Mouse (Mus musculus): ENCODE measurements at regions not wholly inside any gene's neighbourhood (a gene's known extent, or its start where the extent isn't known, plus 50 kb on each side); places are given as distances from the start of the nearest gene placed in this dataset.

GRCm38 (mm10) chr16:30160399-30160798 is 96.2 kb downstream of the Hes1 start:
- DNase-seq: no peak

DNA sequence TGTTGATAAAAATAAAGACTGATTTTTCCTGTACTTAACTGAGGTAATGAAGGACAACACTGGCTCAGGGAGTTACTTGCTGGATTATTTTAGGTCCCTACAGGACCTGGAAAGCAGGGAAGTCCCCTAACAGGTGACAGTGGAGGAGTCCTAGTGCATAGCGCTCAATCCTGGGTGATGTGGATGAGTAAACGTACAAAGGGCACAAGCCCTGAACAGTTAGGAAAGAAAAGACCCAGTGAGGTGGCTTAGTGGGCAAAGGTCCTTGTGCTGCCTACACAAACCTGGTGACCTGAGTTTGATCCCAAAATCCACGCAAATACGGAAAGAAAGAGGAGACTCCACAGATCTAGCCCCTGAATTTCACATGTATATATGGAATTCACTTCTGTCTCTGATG is 99.1 kb downstream of the Hes1 start:
- no peak for DNase-seq

DNA sequence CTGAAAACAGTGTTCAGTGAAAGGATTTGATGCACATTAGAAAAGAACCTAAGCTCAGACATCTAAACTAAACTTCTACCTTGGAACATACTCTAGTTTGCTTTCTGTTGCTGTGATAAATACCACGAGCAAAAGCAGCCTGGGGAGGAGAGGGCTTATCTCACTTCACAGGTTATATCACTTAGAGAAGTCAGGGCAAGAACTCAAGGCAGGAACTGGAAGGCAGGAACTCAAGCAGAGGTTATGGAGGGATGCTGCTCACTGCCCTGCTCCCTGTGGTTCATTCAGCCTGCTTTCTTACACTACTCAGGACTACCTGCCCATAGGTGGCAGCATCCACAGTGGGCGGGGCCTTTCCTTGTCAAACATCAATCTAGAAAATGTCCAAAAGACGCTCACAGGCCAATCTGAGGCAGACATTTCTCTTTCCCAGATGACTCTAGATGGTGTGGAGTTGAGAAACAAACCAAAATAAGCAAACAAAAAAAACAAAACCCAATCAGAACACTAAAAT is 101.5 kb downstream of the Hes1 start:
- no peak for DNase-seq

- DNase-seq: no peak
Measured at GRCm38 (mm10) chr16:30171381-30172079, 95.8 kb downstream of the Cpn2 start.

DNA sequence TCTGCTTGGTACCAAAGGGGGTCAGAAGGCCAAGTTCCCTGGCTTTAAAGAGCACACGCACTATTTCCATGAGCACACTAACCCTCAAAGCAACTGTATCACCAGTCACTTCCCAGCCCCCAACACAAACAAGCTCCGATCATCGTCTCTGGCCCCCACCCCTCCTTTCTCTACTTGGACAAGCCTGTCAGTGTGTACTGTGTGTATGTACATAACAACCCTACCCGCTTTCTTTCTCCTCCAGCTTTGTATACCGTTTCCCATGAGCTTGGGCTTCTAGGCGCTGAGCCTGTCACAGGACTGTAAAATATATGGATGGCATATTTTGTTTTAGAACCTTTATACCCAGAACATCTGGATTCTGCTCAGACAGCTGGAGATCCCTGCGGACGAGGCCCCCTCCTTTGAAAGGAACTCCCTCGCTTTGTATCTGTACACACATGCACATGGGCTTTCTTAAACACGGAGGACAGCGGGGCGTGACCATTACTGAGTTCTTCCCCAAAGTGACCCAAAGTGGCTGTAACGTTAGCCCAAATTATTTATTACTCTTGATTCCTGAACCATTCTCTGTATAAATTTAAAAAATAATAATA is 95.1 kb downstream of the Cpn2 start:
- no peak for DNase-seq

DNA sequence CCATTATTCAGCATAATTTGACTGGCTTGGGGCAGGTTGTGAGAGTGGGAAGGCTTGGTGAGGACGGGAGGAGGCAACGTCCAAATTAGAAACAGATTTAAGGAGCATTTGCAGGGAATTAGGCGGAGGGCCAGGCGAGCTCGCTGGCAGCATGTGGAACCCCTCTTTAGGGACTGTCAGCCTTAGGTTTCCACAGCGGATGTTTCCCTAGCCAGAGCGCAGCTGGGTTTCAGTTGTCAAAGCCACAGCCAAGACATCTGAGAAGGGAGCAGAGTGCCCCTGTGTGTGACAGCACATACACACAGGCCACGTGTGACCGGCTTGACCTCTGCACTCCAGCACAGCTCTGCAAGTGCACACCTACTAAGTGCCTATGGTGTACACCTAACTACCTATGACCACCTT is 94.5 kb downstream of the Cpn2 start:
- no peak for DNase-seq

- DNase-seq: no peak
Measured at GRCm38 (mm10) chr16:30173953-30174874, 93.1 kb downstream of the Cpn2 start.

DNA sequence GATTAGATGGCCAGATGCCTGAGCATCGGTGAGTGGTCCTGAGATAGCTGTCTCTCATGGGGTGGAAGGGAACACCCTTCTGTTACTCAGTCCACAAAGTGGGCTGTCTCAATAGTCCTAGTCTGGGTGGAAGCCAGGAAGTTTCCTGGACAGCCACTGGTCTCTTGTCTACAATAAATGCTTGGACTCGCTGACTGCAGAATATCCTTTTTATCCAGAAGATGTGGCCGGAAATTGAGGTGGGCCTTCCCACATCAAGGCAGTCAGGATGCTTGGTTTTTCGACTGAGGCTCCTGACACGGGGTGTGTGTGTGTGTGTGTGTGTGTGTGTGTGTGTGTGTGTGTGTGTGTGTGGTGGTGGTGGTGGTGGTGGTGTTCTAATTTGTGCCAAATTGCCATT is 91.0 kb downstream of the Cpn2 start:
- DNase-seq: no peak

DNA sequence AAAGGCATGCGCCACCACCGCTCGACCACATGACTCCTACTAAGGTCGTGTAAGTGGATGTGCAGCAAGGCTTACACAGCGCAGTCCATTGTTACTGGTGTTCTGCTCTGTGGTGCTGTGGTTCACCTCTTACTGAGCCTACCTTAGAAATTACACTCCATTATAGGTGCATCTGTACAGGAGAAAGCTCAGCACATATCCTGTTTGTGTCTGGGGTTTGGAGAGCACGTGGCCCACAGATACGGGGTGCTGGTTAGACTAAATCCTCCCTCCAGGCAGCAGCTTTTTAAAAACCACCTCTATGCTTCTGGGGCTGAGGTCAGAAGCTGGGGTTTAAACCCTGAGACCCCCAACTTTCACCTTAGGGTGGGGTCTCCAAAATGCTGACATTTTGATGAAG is 89.5 kb downstream of the Cpn2 start:
- no peak for DNase-seq

- no peak for DNase-seq
Measured at GRCm38 (mm10) chr16:30178596-30178995, 88.7 kb downstream of the Cpn2 start.

DNA sequence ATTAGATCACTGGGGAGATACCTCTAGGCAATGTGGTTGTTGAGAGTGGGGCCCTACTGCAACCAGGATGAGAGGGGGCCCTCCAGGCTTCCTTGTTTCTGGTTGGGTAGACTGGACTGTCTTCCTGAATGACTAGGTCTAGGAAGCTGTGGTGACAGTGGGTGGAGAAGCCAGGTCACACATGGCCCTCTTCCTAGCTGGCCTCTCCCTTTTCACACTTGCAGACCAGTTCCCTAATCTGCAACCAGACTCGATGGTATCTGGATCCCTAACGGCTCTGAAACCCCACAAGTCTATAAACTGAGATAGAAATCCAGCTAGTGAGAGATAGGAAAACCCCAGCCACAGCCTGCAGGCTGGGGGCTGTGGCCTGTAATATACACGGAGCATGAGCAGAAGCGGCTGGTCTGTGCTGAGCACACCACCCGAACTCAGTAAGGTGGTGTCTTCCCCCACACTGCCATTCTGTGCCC is 87.8 kb downstream of the Cpn2 start:
- no peak for DNase-seq

DNA sequence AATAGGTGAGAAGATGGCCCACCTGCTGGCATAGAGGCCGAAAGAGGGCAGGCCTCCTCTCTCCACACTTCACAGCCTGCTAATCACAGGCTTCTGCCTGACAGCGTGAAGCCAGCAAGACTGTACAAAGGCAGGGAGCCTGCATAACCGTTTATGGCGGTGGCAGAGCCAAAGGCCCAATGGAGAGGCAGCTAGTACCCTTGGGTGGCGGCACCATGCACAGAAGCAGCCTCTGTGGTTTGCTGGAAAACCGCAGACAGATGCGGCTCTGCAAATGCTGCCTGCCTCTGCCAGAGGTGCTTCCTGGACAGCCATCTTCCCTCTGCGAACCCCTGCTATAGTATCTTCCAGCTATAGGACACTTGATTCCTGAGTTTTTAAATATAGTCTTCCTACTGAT is 86.2 kb downstream of the Cpn2 start:
- DNase-seq: no peak

GRCm38 (mm10) chr16:30184591-30185265 is 82.6 kb downstream of the Cpn2 start:
- DNase-seq: peak; percentile 86

DNA sequence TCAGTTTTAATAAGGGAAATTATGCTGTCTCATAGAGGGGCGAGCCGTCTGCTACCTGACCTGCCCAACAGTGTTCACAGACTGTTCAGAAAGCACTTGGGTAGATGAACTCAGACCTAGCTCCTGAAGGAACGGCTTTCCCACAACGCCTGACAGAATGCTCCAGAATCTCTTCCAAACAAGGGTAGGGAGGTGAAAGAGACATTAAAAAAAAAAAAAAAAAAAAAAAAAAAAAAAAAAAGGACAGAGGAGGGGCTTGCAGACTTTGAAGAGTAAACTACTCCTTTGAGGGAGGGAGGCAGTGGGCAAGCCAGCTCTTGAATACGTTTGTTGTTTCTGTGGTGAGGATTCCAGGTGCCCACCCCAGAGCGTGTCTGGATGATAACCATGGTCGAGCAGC is 81.6 kb downstream of the Cpn2 start:
- no peak for DNase-seq

DNA sequence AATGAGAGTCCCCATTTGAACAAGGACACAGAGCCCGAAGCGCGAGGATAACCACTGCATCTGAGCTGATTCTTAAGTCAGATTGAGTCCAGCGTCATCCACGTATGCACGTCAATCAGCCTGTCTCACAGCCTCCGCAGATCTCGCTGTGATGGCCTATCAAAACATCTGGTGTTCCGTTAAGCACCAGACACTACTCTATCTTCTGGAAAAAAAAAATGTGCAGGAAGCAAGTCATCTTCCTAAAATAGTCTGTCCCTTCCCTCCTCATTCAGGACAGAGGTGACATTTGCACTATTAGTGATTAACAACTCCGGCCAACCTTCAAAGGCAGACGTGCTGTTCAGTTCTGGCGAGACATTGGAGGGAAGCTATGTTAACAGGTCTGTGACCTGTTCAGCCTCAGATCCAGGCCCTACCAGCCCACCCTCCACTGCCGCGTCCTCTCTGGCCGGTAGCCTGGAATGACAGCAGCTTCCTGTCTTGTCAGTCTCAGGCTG is 81.0 kb downstream of the Cpn2 start:
- DNase-seq: peak; percentile 58

DNA sequence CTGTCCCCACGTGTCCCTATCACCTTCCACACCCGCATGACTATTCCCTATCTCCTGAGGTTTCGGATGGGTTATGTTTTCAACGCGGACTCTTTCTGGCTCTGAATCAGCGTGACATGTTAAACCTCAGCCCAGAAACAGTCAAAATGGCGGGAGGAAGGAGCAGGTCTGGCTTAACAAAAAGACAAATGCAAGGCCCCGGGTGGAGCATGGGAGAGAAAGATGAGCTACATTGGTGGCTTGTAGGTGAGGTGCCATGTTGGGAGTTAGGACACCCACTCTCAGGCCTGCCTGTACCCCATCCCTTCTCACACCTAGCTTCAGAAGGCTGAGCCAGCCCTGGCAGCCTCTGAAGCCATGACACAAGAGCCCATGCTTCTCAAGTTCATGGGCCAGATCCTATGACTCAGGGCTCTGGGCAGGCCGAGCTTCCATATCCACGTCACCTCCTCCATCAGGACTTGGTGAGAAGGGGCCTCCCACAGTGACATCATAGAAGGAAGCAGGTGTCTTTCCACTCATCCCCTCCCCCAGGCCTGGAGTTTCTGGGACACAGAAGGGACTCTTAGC is 80.5 kb downstream of the Cpn2 start:
- peak; percentile 73 for DNase-seq

DNA sequence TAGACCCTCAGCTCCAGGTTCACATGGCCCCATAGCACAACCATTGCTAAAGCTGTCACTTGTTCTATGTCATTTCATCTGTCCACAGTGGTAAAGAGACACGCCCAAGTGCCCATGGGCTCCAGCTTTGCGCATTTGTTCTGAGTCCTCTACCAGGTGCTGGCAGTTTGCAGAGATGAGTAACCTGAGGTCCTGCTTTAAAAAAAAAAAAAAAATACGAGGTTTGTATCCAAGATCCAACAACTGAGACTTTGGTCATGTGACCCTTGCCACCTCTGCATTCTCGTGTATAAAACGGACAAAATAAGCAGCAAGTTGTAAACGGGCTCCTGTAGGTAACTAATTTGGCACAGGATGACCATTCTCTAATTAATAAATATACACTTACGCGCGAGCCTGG is 79.9 kb downstream of the Cpn2 start:
- DNase-seq: no peak

- peak; percentile 98 for DNase-seq
Measured at GRCm38 (mm10) chr16:30187907-30188414, 79.3 kb downstream of the Cpn2 start.

- DNase-seq: peak; percentile 88
Measured at GRCm38 (mm10) chr16:30188769-30189430, 78.4 kb downstream of the Cpn2 start.

GRCm38 (mm10) chr16:30190351-30190750 is 76.9 kb downstream of the Cpn2 start:
- no peak for DNase-seq

GRCm38 (mm10) chr16:30190935-30191514 is 76.3 kb downstream of the Cpn2 start:
- no peak for DNase-seq
